Mouse (Mus musculus): ENCODE results near the gene Ftcd. TPM values are rescaled to one million over a fixed set of nuclear protein-coding genes. Genes with fewer than 3 reads are reported as not detected.

Gene Ftcd
- polyA plus RNA-seq (2014; fragmentation: Illumina TruSeq; extraction: RNeasy Lipid Tissue Mini Kit (QIAGEN cat#74804); ENCODE audit: low read depth, low replicate concordance): 2.0 TPM

GRCm38 (mm10) chr10:76575374-76575773 is at the start of gene Ftcd:
TSS of gene Ftcd (plus strand) at chr10:76575648.

GRCm38 (mm10) chr10:76531375-76531774 is 44.1 kb upstream of the Ftcd start, which contains the start of gene Lss:
TSS of gene Lss (plus strand) at chr10:76531588.

GRCm38 (mm10) chr10:76561972-76562371 is 13.5 kb upstream of the Ftcd start, which contains the start of gene Spatc1l:
TSS of gene Spatc1l (plus strand) at chr10:76562272.

GRCm38 (mm10) chr10:76622928-76623680 is 47.7 kb downstream of the Ftcd start, which contains the start of gene Col6a2:
TSS of gene Col6a2 (minus strand) at chr10:76623630.

Other genes with a start within 250 kb of the Ftcd start
- gene Dip2a, start 230.4 kb upstream of the Ftcd start, polyA plus RNA-seq (2014; fragmentation: Illumina TruSeq; extraction: RNeasy Lipid Tissue Mini Kit (QIAGEN cat#74804); ENCODE audit: low read depth, low replicate concordance): 13.6 TPM
- gene AC141477.1, start 135.2 kb upstream of the Ftcd start, polyA plus RNA-seq (2014; fragmentation: Illumina TruSeq; extraction: RNeasy Lipid Tissue Mini Kit (QIAGEN cat#74804); ENCODE audit: low read depth, low replicate concordance): not detected
- gene Pcnt, start 132.9 kb upstream of the Ftcd start, polyA plus RNA-seq (2014; fragmentation: Illumina TruSeq; extraction: RNeasy Lipid Tissue Mini Kit (QIAGEN cat#74804); ENCODE audit: low read depth, low replicate concordance): 14.6 TPM
- 2.1 TPM for gene 2610028H24Rik, start 126.6 kb upstream of the Ftcd start, polyA plus RNA-seq (2014; fragmentation: Illumina TruSeq; extraction: RNeasy Lipid Tissue Mini Kit (QIAGEN cat#74804); ENCODE audit: low read depth, low replicate concordance)
- 26.8 TPM for gene Mcm3ap, start 106.7 kb upstream of the Ftcd start, polyA plus RNA-seq (2014; fragmentation: Illumina TruSeq; extraction: RNeasy Lipid Tissue Mini Kit (QIAGEN cat#74804); ENCODE audit: low read depth, low replicate concordance)
- gene Ybey, start 106.5 kb upstream of the Ftcd start, polyA plus RNA-seq (2014; fragmentation: Illumina TruSeq; extraction: RNeasy Lipid Tissue Mini Kit (QIAGEN cat#74804); ENCODE audit: low read depth, low replicate concordance): 3.0 TPM
- gene Lss, start 44.1 kb upstream of the Ftcd start, polyA plus RNA-seq (2014; fragmentation: Illumina TruSeq; extraction: RNeasy Lipid Tissue Mini Kit (QIAGEN cat#74804); ENCODE audit: low read depth, low replicate concordance): 23.9 TPM
- 3.0 TPM for gene Spatc1l, start 13.4 kb upstream of the Ftcd start, polyA plus RNA-seq (2014; fragmentation: Illumina TruSeq; extraction: RNeasy Lipid Tissue Mini Kit (QIAGEN cat#74804); ENCODE audit: low read depth, low replicate concordance)
- 166 TPM for gene Col6a2, start 48.0 kb downstream of the Ftcd start, polyA plus RNA-seq (2014; fragmentation: Illumina TruSeq; extraction: RNeasy Lipid Tissue Mini Kit (QIAGEN cat#74804); ENCODE audit: low read depth, low replicate concordance)
- 204 TPM for gene Col6a1, start 150.5 kb downstream of the Ftcd start, polyA plus RNA-seq (2014; fragmentation: Illumina TruSeq; extraction: RNeasy Lipid Tissue Mini Kit (QIAGEN cat#74804); ENCODE audit: low read depth, low replicate concordance)